Mouse (Mus musculus) forebrain, embryonic 12.5 days (tissue): Measurements from ENCODE around the gene Tmem54. TPM values are rescaled to one million over a fixed set of nuclear protein-coding genes. Genes with fewer than 3 reads are reported as not detected.

Experiments used
- ATAC-seq: fragments of 200-750 bp; cut with Nextera tagmentation; 2 replicates; pipeline ENCODE4 v1.8.0; 2017; ENCODE audit warnings: moderate TSS enrichment; ENCODE audit not compliant: low FRiP score
- H3K27ac ChIP-seq: fragments of 300-500 bp; sonication (generic); 2 replicates; pipeline ENCODE4 v1.5.1; 2016; ENCODE audit warnings: mild to moderate bottlenecking
- H3K27me3 ChIP-seq: fragments of 300-500 bp; sonication (generic); 2 replicates; pipeline ENCODE4 v1.6.1; 2016; ENCODE audit warnings: mild to moderate bottlenecking
- H3K36me3 ChIP-seq: fragments of 300-500 bp; sonication (generic); replicated peaks from 2 replicates; pipeline ENCODE4 v1.6.1; 2016; ENCODE audit warnings: mild to moderate bottlenecking
- H3K4me1 ChIP-seq: fragments of 300-500 bp; sonication (generic); 2 replicates; pipeline ENCODE4 v1.6.1; 2016
- H3K4me2 ChIP-seq: fragments of 300-500 bp; sonication (generic); 2 replicates; pipeline ENCODE4 v1.6.1; 2016; ENCODE audit warnings: mild to moderate bottlenecking, moderate library complexity
- H3K4me3 ChIP-seq: fragments of 300-500 bp; sonication (generic); replicated peaks from 2 replicates; pipeline ENCODE4 v1.5.1; 2016; ENCODE audit warnings: mild to moderate bottlenecking
- H3K9ac ChIP-seq: fragments of 300-500 bp; sonication (generic); 2 replicates; pipeline ENCODE4 v1.6.1; 2016; ENCODE audit warnings: mild to moderate bottlenecking
- H3K9me3 ChIP-seq: fragments of 300-500 bp; sonication (generic); 2 replicates; pipeline ENCODE4 v1.6.1; 2016
- WGBS: fragments of 180-500 bp; shearing (Covaris S2); methylation state at CpG from one replicate; pipeline ENCODE4 v1.1.7; 2016; 5-methylcytosine and 5-hydroxymethylcytosine counted together
- polyA plus RNA-seq: library from polyadenylated mRNA; unstranded; fragments of >200 nt; fragmentation: Nextera tagmentation; extraction: Ambion mirVana; gene quantifications from 2 replicates; pipeline ENCODE4 v1.2.1, GENCODE M21; 2016

Gene Tmem54
- polyA plus RNA-seq, 1 experiment from 2014 or later = 0.54 TPM

GRCm38 (mm10) chr4:129122107-129122506 is 16.8 kb downstream of the Tmem54 start:
- 33% methylated on average over 9 of the region's 9 CpGs for whole genome bisulfite sequencing
- Histone ChIP-seq H3K4me3 (no peak overlapping the region), H3K27me3 (peaks cover 87% of the 10 kb centered on the region), H3K36me3 (no peaks in the 10 kb centered on the region), H3K9ac (no peak overlapping the region), H3K9me3 (no peaks in the 10 kb centered on the region), H3K27ac (no peak overlapping the region), H3K4me1 (peaks cover 39% of the 10 kb centered on the region), H3K4me2 (no peak overlapping the region)
- no peak for ATAC-seq

DNA sequence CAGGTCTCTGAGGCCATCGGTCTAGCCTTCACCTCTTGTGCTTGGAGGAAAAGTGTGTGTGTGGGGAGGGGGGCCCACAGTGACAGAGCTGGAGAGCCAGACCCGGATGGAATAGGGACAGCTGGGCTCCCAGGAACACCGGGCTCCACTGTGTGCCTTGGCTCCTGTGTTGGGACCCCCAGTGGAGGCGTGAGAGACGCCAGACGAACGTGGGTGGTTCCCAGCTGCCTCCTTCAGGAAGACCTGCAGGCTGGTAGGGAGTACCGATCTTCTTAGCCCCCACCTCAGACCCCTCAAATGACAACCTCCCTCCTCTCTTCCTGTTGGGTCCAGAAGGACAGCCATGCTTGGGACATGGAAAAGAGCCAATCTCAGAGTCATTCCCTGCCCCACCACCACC is 17.4 kb downstream of the Tmem54 start:
- H3K4me1 ChIP-seq = peaks cover 39% of the 10 kb centered on the region
- WGBS = 45% methylated on average over 8 of the region's 8 CpGs
- H3K9ac ChIP-seq = no peak overlapping the region
- H3K9me3 ChIP-seq = no peaks in the 10 kb centered on the region
- no peak overlapping the region for H3K4me3 ChIP-seq
- no peak for ATAC-seq
- H3K27me3 ChIP-seq = peaks cover 87% of the 10 kb centered on the region
- no peaks in the 10 kb centered on the region for H3K36me3 ChIP-seq
- H3K27ac ChIP-seq = no peak overlapping the region
- H3K4me2 ChIP-seq = no peak overlapping the region

- H3K27me3 ChIP-seq = peaks cover 85% of the 10 kb centered on the region
- peak overlapping the region; percentile 13; the same call in 1 of the 2 replicates for H3K27ac ChIP-seq
- H3K4me2 ChIP-seq = peak overlapping the region; percentile 17; the same call in 1 of the 2 replicates
- H3K9ac ChIP-seq = peak overlapping the region; percentile 12; the same call in 1 of the 2 replicates
- WGBS = 4% methylated on average over 13 of the region's 13 CpGs
- H3K36me3 ChIP-seq = no peaks in the 10 kb centered on the region
- peaks cover 52% of the 10 kb centered on the region for H3K4me1 ChIP-seq
- no peak overlapping the region for H3K4me3 ChIP-seq
- no peaks in the 10 kb centered on the region for H3K9me3 ChIP-seq
- ATAC-seq = peak; percentile 37; the same call in 1 of the 2 replicates
Observed at GRCm38 (mm10) chr4:129124652-129125146, 19.4 kb downstream of the Tmem54 start.

DNA sequence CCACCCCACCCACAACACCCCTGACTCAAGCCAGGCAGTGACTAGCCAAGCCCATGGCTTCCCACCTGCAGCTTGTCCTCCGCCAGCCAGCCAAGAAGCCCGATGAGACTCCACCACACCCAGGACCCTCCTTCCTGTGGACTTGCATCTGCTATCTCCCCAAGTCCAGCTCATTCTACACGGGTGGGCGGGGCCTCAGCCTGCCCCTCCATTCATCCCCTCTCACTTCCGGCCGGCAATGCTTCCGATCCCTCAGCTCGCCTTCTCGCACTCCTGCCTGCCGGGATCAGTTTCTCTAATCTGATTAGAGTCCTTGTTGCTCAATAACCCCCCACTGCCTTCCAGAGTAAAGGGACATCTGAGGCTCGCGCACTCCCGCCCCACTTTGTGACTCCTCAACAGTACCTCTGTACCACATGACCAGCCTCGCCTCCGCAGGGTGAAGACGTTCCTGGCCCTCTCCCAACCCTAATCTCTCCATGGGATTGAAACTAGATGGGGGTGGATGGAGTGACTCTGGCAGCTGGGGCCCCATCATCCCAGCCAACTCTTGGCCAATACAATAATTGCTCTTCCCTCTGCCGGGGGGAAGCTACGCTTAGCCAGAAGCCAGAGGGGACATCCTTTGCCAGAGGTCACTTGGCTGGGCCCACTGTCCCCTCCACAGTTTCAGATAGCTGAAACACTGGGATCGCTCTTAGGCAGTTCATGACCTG is 20.5 kb downstream of the Tmem54 start:
- no peaks in the 10 kb centered on the region for H3K9me3 ChIP-seq
- H3K9ac ChIP-seq = no peak overlapping the region
- 8% methylated on average over 19 of the region's 19 CpGs for WGBS
- H3K36me3 ChIP-seq = no peaks in the 10 kb centered on the region
- H3K4me2 ChIP-seq = peak overlapping the region; percentile 43
- H3K27ac ChIP-seq = no peak overlapping the region
- H3K4me1 ChIP-seq = peaks cover 55% of the 10 kb centered on the region
- H3K4me3 ChIP-seq = peak overlapping the region; percentile 23
- H3K27me3 ChIP-seq = peaks cover 80% of the 10 kb centered on the region
- ATAC-seq = no peak

DNA sequence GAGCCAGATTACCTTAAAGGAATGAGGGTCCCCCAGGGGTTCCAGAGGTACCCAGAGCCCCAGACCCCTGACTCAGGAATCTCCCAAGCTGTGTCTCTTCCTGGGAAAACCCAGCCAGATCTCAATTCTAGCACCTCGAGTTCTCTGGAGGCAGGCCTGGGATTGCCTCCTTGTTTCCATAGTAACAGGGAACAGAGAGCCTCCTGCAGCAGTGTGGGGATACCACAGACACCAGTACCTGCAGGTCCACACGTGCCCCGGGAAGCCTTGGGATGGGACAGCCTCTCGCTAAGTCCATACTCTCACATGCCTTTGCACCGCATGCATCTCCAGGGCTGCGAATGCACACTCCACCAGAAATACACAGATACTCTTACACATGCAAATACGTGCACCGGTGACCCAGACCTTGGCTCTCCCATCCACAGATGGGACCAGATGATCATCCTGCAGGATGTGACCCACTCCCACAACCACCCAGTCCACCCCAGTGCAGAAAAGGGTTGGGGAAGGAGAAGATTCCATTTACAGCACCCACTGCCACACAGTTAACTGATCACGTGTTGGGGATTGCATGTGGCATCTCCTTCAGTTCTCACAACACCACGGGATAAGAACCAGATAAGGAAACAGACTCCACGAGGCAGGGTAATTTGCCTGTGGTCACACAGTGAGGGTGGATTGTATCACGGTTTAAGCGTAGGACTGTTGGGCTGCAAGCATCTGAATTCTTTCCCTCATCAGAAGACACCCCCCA is 23.4 kb downstream of the Tmem54 start:
- Histone ChIP-seq H3K4me3 (no peak overlapping the region), H3K27ac (peak overlapping the region; percentile 25; the same call in 1 of the 2 replicates), H3K36me3 (no peaks in the 10 kb centered on the region), H3K9ac (no peak overlapping the region), H3K27me3 (peaks cover 64% of the 10 kb centered on the region), H3K4me2 (no peak overlapping the region), H3K9me3 (no peaks in the 10 kb centered on the region), H3K4me1 (peaks cover 47% of the 10 kb centered on the region)
- ATAC-seq = no peak
- 68% methylated on average over 13 of the region's 13 CpGs for WGBS

- ATAC-seq = no peak
- H3K9me3 ChIP-seq = no peaks in the 10 kb centered on the region
- H3K4me2 ChIP-seq = no peak overlapping the region
- H3K27ac ChIP-seq = no peak overlapping the region
- no peaks in the 10 kb centered on the region for H3K36me3 ChIP-seq
- peaks cover 46% of the 10 kb centered on the region for H3K4me1 ChIP-seq
- peaks cover 59% of the 10 kb centered on the region for H3K27me3 ChIP-seq
- WGBS = 51% methylated on average over 9 of the region's 9 CpGs
- H3K4me3 ChIP-seq = no peak overlapping the region
- no peak overlapping the region for H3K9ac ChIP-seq
Observed at GRCm38 (mm10) chr4:129129387-129129786, 24.0 kb downstream of the Tmem54 start.

GRCm38 (mm10) chr4:129130149-129130548 is 24.8 kb downstream of the Tmem54 start:
- Histone ChIP-seq H3K4me1 (peaks cover 45% of the 10 kb centered on the region), H3K4me2 (peak overlapping the region; percentile 42), H3K9ac (0 out of 2 replicates have a peak overlapping the region, but pooled peaks have one; percentile 12), H3K4me3 (peak overlapping the region; percentile 15; the same call in 1 of the 2 replicates), H3K9me3 (no peaks in the 10 kb centered on the region), H3K27ac (no peak overlapping the region), H3K27me3 (peaks cover 54% of the 10 kb centered on the region), H3K36me3 (no peaks in the 10 kb centered on the region)
- WGBS = 3% methylated on average over 8 of the region's 8 CpGs
- peak; percentile 56; the same call in 1 of the 2 replicates for ATAC-seq

- H3K9ac ChIP-seq = no peak overlapping the region
- peak; percentile 24; the same call in 1 of the 2 replicates for ATAC-seq
- H3K36me3 ChIP-seq = no peaks in the 10 kb centered on the region
- 6% methylated on average over 15 of the region's 17 CpGs for WGBS
- no peak overlapping the region for H3K27ac ChIP-seq
- peak overlapping the region; percentile 42 for H3K4me2 ChIP-seq
- peaks cover 54% of the 10 kb centered on the region for H3K27me3 ChIP-seq
- peaks cover 39% of the 10 kb centered on the region for H3K4me1 ChIP-seq
- H3K9me3 ChIP-seq = no peaks in the 10 kb centered on the region
- H3K4me3 ChIP-seq = peak overlapping the region; percentile 15
Observed at GRCm38 (mm10) chr4:129130755-129131303, 25.5 kb downstream of the Tmem54 start.

GRCm38 (mm10) chr4:129134799-129135585 is 29.6 kb downstream of the Tmem54 start:
- H3K4me1 ChIP-seq = peaks cover 32% of the 10 kb centered on the region
- no peaks in the 10 kb centered on the region for H3K36me3 ChIP-seq
- no peak overlapping the region for H3K27ac ChIP-seq
- WGBS = 9% methylated on average over 15 of the region's 15 CpGs
- H3K4me2 ChIP-seq = peak overlapping the region; percentile 24; the same call in 1 of the 2 replicates
- no peak overlapping the region for H3K9ac ChIP-seq
- H3K9me3 ChIP-seq = no peaks in the 10 kb centered on the region
- peaks cover 68% of the 10 kb centered on the region for H3K27me3 ChIP-seq
- ATAC-seq = peak; percentile 49
- H3K4me3 ChIP-seq = no peak overlapping the region; the same call in 1 of the 2 replicates

- WGBS = 57% methylated on average over 2 of the region's 2 CpGs
- H3K27ac ChIP-seq = no peak overlapping the region
- ATAC-seq = no peak
- no peak overlapping the region for H3K4me2 ChIP-seq
- no peaks in the 10 kb centered on the region for H3K9me3 ChIP-seq
- H3K36me3 ChIP-seq = no peaks in the 10 kb centered on the region
- H3K9ac ChIP-seq = no peak overlapping the region
- no peak overlapping the region for H3K4me3 ChIP-seq
- peaks cover 26% of the 10 kb centered on the region for H3K4me1 ChIP-seq
- peaks cover 64% of the 10 kb centered on the region for H3K27me3 ChIP-seq
Observed at GRCm38 (mm10) chr4:129135637-129136036, 30.3 kb downstream of the Tmem54 start.

GRCm38 (mm10) chr4:129136189-129136578 is 30.8 kb downstream of the Tmem54 start:
- Histone ChIP-seq H3K4me3 (peak overlapping the region; percentile 58), H3K4me1 (peaks cover 21% of the 10 kb centered on the region), H3K9ac (peak overlapping the region; percentile 76), H3K27me3 (peaks cover 59% of the 10 kb centered on the region), H3K36me3 (no peaks in the 10 kb centered on the region), H3K4me2 (peak overlapping the region; percentile 94), H3K27ac (no peak overlapping the region), H3K9me3 (no peaks in the 10 kb centered on the region)
- 27% methylated on average over 9 of the region's 9 CpGs for WGBS
- no peak for ATAC-seq
